ENCODE assay signal across 16 mouse cellular contexts in the genomic region with DNA sequence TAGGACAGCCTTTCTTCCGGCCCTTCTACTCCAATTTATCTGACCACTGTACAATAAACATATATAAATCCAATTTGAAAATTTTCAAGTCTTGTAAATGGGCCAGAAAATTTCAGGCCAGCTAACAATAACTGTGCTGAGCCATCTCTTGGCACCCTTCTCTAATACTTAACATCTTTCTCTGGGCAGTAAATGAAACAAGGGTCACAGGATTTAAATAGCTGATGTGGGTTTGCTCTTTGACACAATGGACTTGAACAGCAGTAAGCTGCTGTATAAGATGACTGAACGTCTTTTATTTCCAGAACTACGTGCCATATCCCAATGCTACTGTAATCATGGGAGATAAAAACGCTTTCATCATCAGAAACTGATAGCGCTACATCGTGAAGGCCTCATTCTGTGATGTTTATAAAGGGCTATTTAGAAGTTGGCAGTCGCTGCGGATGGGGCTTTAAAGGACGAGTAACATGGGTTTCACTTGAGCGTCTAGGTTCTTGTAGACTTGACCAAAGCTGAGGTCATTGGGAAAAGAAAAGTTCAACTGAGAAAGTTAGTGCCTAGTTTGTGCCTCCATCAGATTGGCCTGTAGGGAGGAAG.
"Had no signal": no experiment of that assay in that cellular context is flagged by ENCODE, and none has a peak within 500 bp of the region (broad histone marks: within the 10 kb centered on the region; RNA-seq: fewer than 3 reads in every experiment).

No protein-coding gene starts in this region.

- H3K27me3 ChIP-seq: limb, embryonic 13.5 days; midbrain, embryonic 12.5 days; neural tube, embryonic 13.5 days had no signal

- H3K9ac ChIP-seq: limb, embryonic 13.5 days; midbrain, embryonic 12.5 days; neural tube, embryonic 13.5 days had no signal

- H3K9me3 ChIP-seq: limb, embryonic 13.5 days; midbrain, embryonic 12.5 days; neural tube, embryonic 13.5 days had no signal

- ATAC-seq: inflammation-experienced regulatory T-cells, adult 6 months; intestine, postnatal 0 days; midbrain, embryonic 16.5 days had no signal

- H3K4me2 ChIP-seq: limb, embryonic 13.5 days; liver, embryonic 11.5 days; midbrain, embryonic 12.5 days; neural tube, embryonic 13.5 days had no signal

- DNase-seq: kidney, postnatal 10 days; kidney, postnatal 4 days; left cerebral cortex, postnatal 4 days; lung, postnatal 10 days; retina, postnatal 1 day; right cerebral cortex, postnatal 14 days; thymus, adult 2 months; thymus, postnatal 36 days had no signal

- H3K36me3 ChIP-seq: limb, embryonic 13.5 days; midbrain, embryonic 12.5 days; neural tube, embryonic 13.5 days had no signal

- H3K27ac ChIP-seq: layer of hippocampus, adult 2 months; limb, embryonic 13.5 days; midbrain, embryonic 12.5 days; neural tube, embryonic 13.5 days had no signal

- H3K4me3 ChIP-seq: layer of hippocampus, adult 2 months; limb, embryonic 13.5 days; midbrain, embryonic 12.5 days; neural tube, embryonic 13.5 days had no signal

- H3K4me1 ChIP-seq: midbrain, embryonic 12.5 days had no signal
